Mouse (Mus musculus) liver, embryonic 12.5 days (tissue): Measurements from ENCODE around the gene Olfr1049. TPM values are rescaled to one million over a fixed set of nuclear protein-coding genes. Genes with fewer than 3 reads are reported as not detected.
"Not testable (repeated sequence)": the region's sequence is repeated elsewhere in the genome, so short reads cannot be mapped to it uniquely, and the experiment has no call there.

Source experiments
- ATAC-seq: fragments of 200-750 bp; cut with Nextera tagmentation; 2 replicates; pipeline ENCODE4 v1.8.0; 2017; ENCODE audit warnings: moderate number of reproducible peaks, mild to moderate bottlenecking, moderate library complexity
- H3K27ac ChIP-seq: fragments of 300-500 bp; sonication (generic); 2 replicates; pipeline ENCODE4 v1.5.1; 2016; ENCODE audit warnings: mild to moderate bottlenecking
- H3K27me3 ChIP-seq: fragments of 300-500 bp; sonication (generic); replicated peaks from 2 replicates; pipeline ENCODE4 v1.6.1; 2016; ENCODE audit warnings: mild to moderate bottlenecking, moderate library complexity
- H3K36me3 ChIP-seq: fragments of 300-500 bp; sonication (generic); 2 replicates; pipeline ENCODE4 v1.6.1; 2016; ENCODE audit warnings: mild to moderate bottlenecking, moderate library complexity
- H3K4me1 ChIP-seq: fragments of 300-500 bp; sonication (generic); 2 replicates; pipeline ENCODE4 v1.6.1; 2016
- H3K4me2 ChIP-seq: fragments of 300-500 bp; sonication (generic); 2 replicates; pipeline ENCODE4 v1.6.1; 2016; ENCODE audit warnings: mild to moderate bottlenecking, moderate library complexity
- H3K4me3 ChIP-seq: fragments of 300-500 bp; sonication (generic); 2 replicates; pipeline ENCODE4 v1.5.1; 2016; ENCODE audit warnings: mild to moderate bottlenecking, moderate library complexity
- H3K9ac ChIP-seq: fragments of 300-500 bp; sonication (generic); 2 replicates; pipeline ENCODE4 v1.6.1; 2016; ENCODE audit warnings: mild to moderate bottlenecking, moderate library complexity
- H3K9me3 ChIP-seq: fragments of 300-500 bp; sonication (generic); replicated peaks from 2 replicates; pipeline ENCODE4 v1.6.1; 2016; ENCODE audit warnings: mild to moderate bottlenecking, moderate library complexity
- WGBS: fragments of 180-500 bp; shearing (Covaris S2); methylation state at CpG from one replicate; pipeline ENCODE4 v1.1.7; 2016; ENCODE audit not compliant: insufficient replicate concordance; 5-methylcytosine and 5-hydroxymethylcytosine counted together
- polyA plus RNA-seq: library from polyadenylated mRNA; unstranded; fragments of >200 nt; fragmentation: Nextera tagmentation; extraction: Ambion mirVana; gene quantifications from 2 replicates; pipeline ENCODE4 v1.2.1, GENCODE M21; 2016

Gene Olfr1049
- not detected in 2 replicates for polyA plus RNA-seq

- not testable (repeated sequence) for H3K4me2 ChIP-seq, ATAC-seq, H3K27me3 ChIP-seq
Observed at GRCm38 (mm10) chr2:86258228-86258627, at the start of gene Olfr1049. TSS of gene Olfr1049 (minus strand) at chr2:86258328.

GRCm38 (mm10) chr2:86292155-86292554 lies 34.0 kb upstream of the Olfr1049 start, which contains the start of gene Olfr1052:
TSS of gene Olfr1052 (plus strand) at chr2:86292455.
- Histone ChIP-seq H3K4me2 (no peak within 1 kb of the TSS), H3K9ac (no peak within 1 kb of the TSS), H3K4me3 (no peak within 1 kb of the TSS), H3K27ac (no peak within 1 kb of the TSS), H3K27me3 (no peaks in the 10 kb centered on the region), H3K9me3 (no peaks in the 10 kb centered on the region), H3K36me3 (no peaks in the 10 kb centered on the region), H3K4me1 (no peaks in the 10 kb centered on the region)
- no peak for ATAC-seq

More at GRCm38 (mm10) chr2:86258228-86258627, at the start of gene Olfr1049:
- H3K9me3 ChIP-seq, H3K9ac ChIP-seq, H3K4me3 ChIP-seq, H3K36me3 ChIP-seq, H3K4me1 ChIP-seq, H3K27ac ChIP-seq: not testable (repeated sequence)

- H3K4me2 ChIP-seq, H3K4me1 ChIP-seq, H3K9me3 ChIP-seq, H3K27ac ChIP-seq, H3K36me3 ChIP-seq, H3K4me3 ChIP-seq, H3K9ac ChIP-seq, H3K27me3 ChIP-seq, ATAC-seq: not testable (repeated sequence)
Observed at GRCm38 (mm10) chr2:86278988-86279387, 20.9 kb upstream of the Olfr1049 start, which contains the start of gene Olfr1051. TSS of gene Olfr1051 (minus strand) at chr2:86279088.

- no peak for ATAC-seq
- Histone ChIP-seq H3K36me3 (no peaks in the 10 kb centered on the region), H3K27me3 (no peaks in the 10 kb centered on the region), H3K4me1 (no peaks in the 10 kb centered on the region), H3K9ac (no peak within 1 kb of the TSS), H3K9me3 (no peaks in the 10 kb centered on the region), H3K4me2 (no peak within 1 kb of the TSS), H3K4me3 (no peak within 1 kb of the TSS), H3K27ac (no peak within 1 kb of the TSS)
Observed at GRCm38 (mm10) chr2:86240189-86240588, 17.9 kb downstream of the Olfr1049 start, which contains the start of gene Olfr1048. TSS of gene Olfr1048 (minus strand) at chr2:86240289.

- H3K4me3 ChIP-seq, result no peak within 1 kb of the TSS
- no peaks in the 10 kb centered on the region for H3K4me1 ChIP-seq
- no peaks in the 10 kb centered on the region for H3K27me3 ChIP-seq
- no peak within 1 kb of the TSS for H3K27ac ChIP-seq
- no peak within 1 kb of the TSS for H3K9ac ChIP-seq
- no peaks in the 10 kb centered on the region for H3K36me3 ChIP-seq
- 69% methylated on average over 1 of the region's 1 CpGs for WGBS
- H3K9me3 ChIP-seq, result no peaks in the 10 kb centered on the region
- ATAC-seq, result no peak
- no peak within 1 kb of the TSS for H3K4me2 ChIP-seq
Observed at GRCm38 (mm10) chr2:86231301-86231700, 26.8 kb downstream of the Olfr1049 start, which contains the start of gene Olfr1047. TSS of gene Olfr1047 (minus strand) at chr2:86231401.

GRCm38 (mm10) chr2:86219214-86219613 lies 38.9 kb downstream of the Olfr1049 start, which contains the start of gene Olfr1046:
TSS of gene Olfr1046 (minus strand) at chr2:86219314.
- Histone ChIP-seq H3K4me3 (no peak within 1 kb of the TSS), H3K4me2 (no peak within 1 kb of the TSS), H3K27ac (no peak within 1 kb of the TSS), H3K36me3 (no peaks in the 10 kb centered on the region), H3K4me1 (no peaks in the 10 kb centered on the region), H3K27me3 (no peaks in the 10 kb centered on the region), H3K9ac (no peak within 1 kb of the TSS), H3K9me3 (no peaks in the 10 kb centered on the region)
- no peak for ATAC-seq
- 38% methylated on average over 2 of the region's 2 CpGs for WGBS

Other genes with a start within 250 kb of the Olfr1049 start
- 0.07 and 0.51 TPM in 2 replicates for gene Olfr1033, start 237.7 kb downstream of the Olfr1049 start, polyA plus RNA-seq
- not detected in 2 replicates for gene Olfr1034, start 212.5 kb downstream of the Olfr1049 start, polyA plus RNA-seq
- not detected in 2 replicates for gene Olfr1036, start 184.3 kb downstream of the Olfr1049 start, polyA plus RNA-seq
- not detected in 2 replicates for gene Olfr1037, start 170.9 kb downstream of the Olfr1049 start, polyA plus RNA-seq
- gene Olfr1039, start 122.4 kb downstream of the Olfr1049 start, polyA plus RNA-seq, result not detected in 2 replicates
- not detected in 2 replicates for gene Olfr1040, start 111.6 kb downstream of the Olfr1049 start, polyA plus RNA-seq
- gene Olfr1042, start 96.5 kb downstream of the Olfr1049 start, polyA plus RNA-seq, result not detected in 2 replicates
- not detected in 2 replicates for gene Olfr1043, start 90.8 kb downstream of the Olfr1049 start, polyA plus RNA-seq
- not detected in 2 replicates for gene Olfr1044, start 80.5 kb downstream of the Olfr1049 start, polyA plus RNA-seq
- not detected in 2 replicates for gene Olfr52, start 72.6 kb downstream of the Olfr1049 start, polyA plus RNA-seq
- not detected in 2 replicates for gene Olfr1045, start 55.3 kb downstream of the Olfr1049 start, polyA plus RNA-seq
- gene Olfr1046, start 39.0 kb downstream of the Olfr1049 start, polyA plus RNA-seq, result not detected in 2 replicates
- not detected in 2 replicates for gene Olfr1047, start 26.9 kb downstream of the Olfr1049 start, polyA plus RNA-seq
- not detected in 2 replicates for gene Olfr1048, start 18.0 kb downstream of the Olfr1049 start, polyA plus RNA-seq
- not detected in 2 replicates for gene Olfr1051, start 20.8 kb upstream of the Olfr1049 start, polyA plus RNA-seq
- gene Olfr1052, start 34.1 kb upstream of the Olfr1049 start, polyA plus RNA-seq, result not detected in 2 replicates
- not detected in 2 replicates for gene Olfr1053, start 57.0 kb upstream of the Olfr1049 start, polyA plus RNA-seq
- gene Olfr1054, start 77.1 kb upstream of the Olfr1049 start, polyA plus RNA-seq, result not detected in 2 replicates
- not detected in 2 replicates for gene Olfr1055, start 92.0 kb upstream of the Olfr1049 start, polyA plus RNA-seq
- not detected in 2 replicates for gene Olfr1056, start 104.1 kb upstream of the Olfr1049 start, polyA plus RNA-seq
- gene Olfr1057, start 120.1 kb upstream of the Olfr1049 start, polyA plus RNA-seq, result not detected in 2 replicates
- not detected in 2 replicates for gene Olfr1058, start 130.2 kb upstream of the Olfr1049 start, polyA plus RNA-seq
- gene Olfr1061, start 155.7 kb upstream of the Olfr1049 start, polyA plus RNA-seq, result not detected in 2 replicates
- gene Olfr1062, start 168.4 kb upstream of the Olfr1049 start, polyA plus RNA-seq, result not detected in 2 replicates
- not detected in 2 replicates for gene Olfr1065, start 192.3 kb upstream of the Olfr1049 start, polyA plus RNA-seq
- not detected in 2 replicates for gene Olfr1066, start 197.9 kb upstream of the Olfr1049 start, polyA plus RNA-seq
- gene Olfr228, start 229.1 kb upstream of the Olfr1049 start, polyA plus RNA-seq, result not detected in 2 replicates